8 mouse cellular contexts compared by ENCODE assay signal in genomic region chr19:46392018-46392417, GRCm38 (mm10). TPM values are rescaled to one million over a fixed set of nuclear protein-coding genes. Genes with fewer than 3 reads are reported as not detected.
A peak's percentile ranks its signal among the peaks of the same experiment; 100 is the strongest.
DNase-seq lines count a peak whose midpoint lies in the region; ATAC-seq lines count a peak whose summit lies in the region.

No protein-coding gene starts in this region.

- no peaks in the 10 kb centered on the region for H3K27me3 ChIP-seq in forebrain, embryonic 10.5 days (ENCODE audit: poor library complexity, severe bottlenecking)
- no peaks in the 10 kb centered on the region for H3K27me3 ChIP-seq in forebrain, embryonic 15.5 days
- H3K27me3 ChIP-seq in midbrain, embryonic 14.5 days (ENCODE audit: control insufficient read depth, insufficient read depth, low read length): no peaks in the 10 kb centered on the region
- H3K27me3 ChIP-seq in midbrain, embryonic 15.5 days (replicated peaks): no peaks in the 10 kb centered on the region

- H3K9ac ChIP-seq in forebrain, embryonic 15.5 days (replicated peaks): no peak overlapping the region
- H3K9ac ChIP-seq in midbrain, embryonic 14.5 days (replicated peaks; ENCODE audit: low read length): no peak overlapping the region
- H3K9ac ChIP-seq in midbrain, embryonic 15.5 days: no peak overlapping the region

- no peak for ATAC-seq in forebrain, embryonic 15.5 days (replicated peaks)
- no peak for ATAC-seq in midbrain, embryonic 14.5 days (ENCODE audit: low FRiP score, low TSS enrichment)
- ATAC-seq in midbrain, embryonic 15.5 days (replicated peaks): no peak
- ATAC-seq in megakaryocyte progenitor cell, adult 5-6 weeks (replicated peaks; ENCODE audit: poor library complexity): 0 out of 2 replicates have a peak, but pooled peaks have one; percentile 6
- ATAC-seq in frontal cortex, adult (ENCODE audit: low TSS enrichment): no peak

- peak; percentile 53 for DNase-seq in forebrain, embryonic 10.5 days (ENCODE audit: extremely low spot score, low spot score)
- DNase-seq in midbrain, embryonic 14.5 days: peak; percentile 50
- DNase-seq in embryo, embryonic 10 days (ENCODE audit: low spot score): peak; percentile 44
- DNase-seq in left cerebral cortex, postnatal 25 days (ENCODE audit: low spot score in 2 of 2): no peak

- H3K4me2 ChIP-seq in forebrain, embryonic 15.5 days (replicated peaks): no peak overlapping the region
- no peak overlapping the region for H3K4me2 ChIP-seq in midbrain, embryonic 14.5 days (ENCODE audit: low read length)
- H3K4me2 ChIP-seq in midbrain, embryonic 15.5 days: no peak overlapping the region

- H3K36me3 ChIP-seq in forebrain, embryonic 10.5 days (replicated peaks): peaks cover 35% of the 10 kb centered on the region
- peaks cover 9% of the 10 kb centered on the region for H3K36me3 ChIP-seq in forebrain, embryonic 15.5 days
- H3K36me3 ChIP-seq in midbrain, embryonic 14.5 days (ENCODE audit: control insufficient read depth, insufficient read depth, low read length): peaks cover 14% of the 10 kb centered on the region
- H3K36me3 ChIP-seq in midbrain, embryonic 15.5 days (replicated peaks): peaks cover 5% of the 10 kb centered on the region; the same call in 1 of the 2 replicates

- 51% methylated on average over 4 of the region's 4 CpGs for WGBS in forebrain, embryonic 10.5 days
- 38% methylated on average over 4 of the region's 4 CpGs for WGBS in forebrain, embryonic 15.5 days
- 40% methylated on average over 4 of the region's 4 CpGs for WGBS in midbrain, embryonic 14.5 days
- WGBS in midbrain, embryonic 15.5 days: 33% methylated on average over 4 of the region's 4 CpGs

- H3K4me1 ChIP-seq in forebrain, embryonic 10.5 days: peaks cover 22% of the 10 kb centered on the region
- peaks cover 28% of the 10 kb centered on the region for H3K4me1 ChIP-seq in forebrain, embryonic 15.5 days
- H3K4me1 ChIP-seq in midbrain, embryonic 14.5 days (ENCODE audit: control insufficient read depth, insufficient read depth, low read length): peaks cover 21% of the 10 kb centered on the region
- H3K4me1 ChIP-seq in midbrain, embryonic 15.5 days: peaks cover 31% of the 10 kb centered on the region

- no peak overlapping the region for H3K27ac ChIP-seq in forebrain, embryonic 10.5 days
- H3K27ac ChIP-seq in forebrain, embryonic 15.5 days (replicated peaks): no peak overlapping the region
- H3K27ac ChIP-seq in midbrain, embryonic 14.5 days (replicated peaks; ENCODE audit: low read depth, low read length): no peak overlapping the region
- no peak overlapping the region for H3K27ac ChIP-seq in midbrain, embryonic 15.5 days

- H3K4me3 ChIP-seq in forebrain, embryonic 10.5 days: no peak overlapping the region
- no peak overlapping the region for H3K4me3 ChIP-seq in forebrain, embryonic 15.5 days
- no peak overlapping the region for H3K4me3 ChIP-seq in midbrain, embryonic 14.5 days (replicated peaks; ENCODE audit: low read depth, low read length)
- no peak overlapping the region for H3K4me3 ChIP-seq in midbrain, embryonic 15.5 days

- no peaks in the 10 kb centered on the region for H3K9me3 ChIP-seq in forebrain, embryonic 10.5 days
- no peaks in the 10 kb centered on the region for H3K9me3 ChIP-seq in forebrain, embryonic 15.5 days
- no peaks in the 10 kb centered on the region for H3K9me3 ChIP-seq in midbrain, embryonic 14.5 days (ENCODE audit: control insufficient read depth, low read length)
- H3K9me3 ChIP-seq in midbrain, embryonic 15.5 days: no peaks in the 10 kb centered on the region

- intact Hi-C loops in left cerebral cortex, postnatal 25 days (cut with DNase I): no loop called here

RNA-seq across cellular contexts. Expression of gene Actr1a, which starts 3.5 kb away (rescaled TPM):
- 172 and 185 TPM in 2 replicates for polyA plus RNA-seq in forebrain, embryonic 10.5 days (2016; fragmentation: Nextera tagmentation; extraction: Ambion mirVana)
- 374 and 380 TPM in 2 replicates for polyA plus RNA-seq in forebrain, embryonic 15.5 days (2015; fragmentation: Nextera tagmentation; extraction: Ambion mirVana)
- polyA plus RNA-seq in midbrain, embryonic 14.5 days (2014; fragmentation: Nextera tagmentation; extraction: Ambion mirVana): 320 and 379 TPM in 2 replicates
- 394 and 399 TPM in 2 replicates for polyA plus RNA-seq in midbrain, embryonic 15.5 days (2015; fragmentation: Nextera tagmentation; extraction: Ambion mirVana)
- 46.0 and 52.2 TPM in 2 replicates for total RNA-seq in megakaryocyte progenitor cell, adult 5-6 weeks (2015)
- 76.3 and 87.6 TPM in 2 replicates for total RNA-seq in megakaryocyte progenitor cell, adult 5-6 weeks (2017)
- 100 to 1,000 TPM; 187 to 190 TPM for total RNA-seq in left cerebral cortex, postnatal 25 days (2021)

RNA-seq across cellular contexts. Expression of gene Sufu, which starts 4.7 kb away (rescaled TPM):
- 47.5 and 50.8 TPM in 2 replicates for polyA plus RNA-seq in forebrain, embryonic 10.5 days (2016; fragmentation: Nextera tagmentation; extraction: Ambion mirVana)
- 28.9 and 30.5 TPM in 2 replicates for polyA plus RNA-seq in forebrain, embryonic 15.5 days (2015; fragmentation: Nextera tagmentation; extraction: Ambion mirVana)
- polyA plus RNA-seq in midbrain, embryonic 14.5 days (2014; fragmentation: Nextera tagmentation; extraction: Ambion mirVana): 22.0 and 29.1 TPM in 2 replicates
- 24.2 and 24.4 TPM in 2 replicates for polyA plus RNA-seq in midbrain, embryonic 15.5 days (2015; fragmentation: Nextera tagmentation; extraction: Ambion mirVana)
- 12.9 and 14.9 TPM in 2 replicates for total RNA-seq in megakaryocyte progenitor cell, adult 5-6 weeks (2015)
- total RNA-seq in megakaryocyte progenitor cell, adult 5-6 weeks (2017): 6.6 and 7.0 TPM in 2 replicates
- 10 to 100 TPM; 16.8 to 21.0 TPM for total RNA-seq in left cerebral cortex, postnatal 25 days (2021)

RNA-seq across cellular contexts. Expression of gene 2310034G01Rik, which starts 41.9 kb away (rescaled TPM):
- polyA plus RNA-seq in forebrain, embryonic 10.5 days (2016; fragmentation: Nextera tagmentation; extraction: Ambion mirVana): 1.0 and 1.1 TPM in 2 replicates
- polyA plus RNA-seq in forebrain, embryonic 15.5 days (2015; fragmentation: Nextera tagmentation; extraction: Ambion mirVana): 2.5 and 2.6 TPM in 2 replicates
- 2.8 and 3.1 TPM in 2 replicates for polyA plus RNA-seq in midbrain, embryonic 14.5 days (2014; fragmentation: Nextera tagmentation; extraction: Ambion mirVana)
- polyA plus RNA-seq in midbrain, embryonic 15.5 days (2015; fragmentation: Nextera tagmentation; extraction: Ambion mirVana): 2.0 and 2.8 TPM in 2 replicates
- 0.61 and 1.5 TPM in 2 replicates for total RNA-seq in megakaryocyte progenitor cell, adult 5-6 weeks (2015)
- 0.29 and 1.8 TPM in 2 replicates for total RNA-seq in megakaryocyte progenitor cell, adult 5-6 weeks (2017)
- total RNA-seq in left cerebral cortex, postnatal 25 days (2021): 1 to 10 TPM in 1 of 2 experiments, under 1 TPM in 1; 0.94 to 1.2 TPM

RNA-seq across cellular contexts. Expression of gene Mfsd13a, which starts 51.1 kb away (rescaled TPM):
- polyA plus RNA-seq in forebrain, embryonic 10.5 days (2016; fragmentation: Nextera tagmentation; extraction: Ambion mirVana): 12.5 and 13.3 TPM in 2 replicates
- polyA plus RNA-seq in forebrain, embryonic 15.5 days (2015; fragmentation: Nextera tagmentation; extraction: Ambion mirVana): 8.7 and 9.3 TPM in 2 replicates
- 7.2 and 7.7 TPM in 2 replicates for polyA plus RNA-seq in midbrain, embryonic 14.5 days (2014; fragmentation: Nextera tagmentation; extraction: Ambion mirVana)
- polyA plus RNA-seq in midbrain, embryonic 15.5 days (2015; fragmentation: Nextera tagmentation; extraction: Ambion mirVana): 11.1 and 11.7 TPM in 2 replicates
- total RNA-seq in megakaryocyte progenitor cell, adult 5-6 weeks (2015): 65.8 and 66.4 TPM in 2 replicates
- total RNA-seq in megakaryocyte progenitor cell, adult 5-6 weeks (2017): 15.3 and 17.4 TPM in 2 replicates
- total RNA-seq in left cerebral cortex, postnatal 25 days (2021): 10 to 100 TPM; 24.1 to 28.1 TPM

RNA-seq across cellular contexts. Expression of gene Cuedc2, which starts 53.5 kb away (rescaled TPM):
- 206 and 224 TPM in 2 replicates for polyA plus RNA-seq in forebrain, embryonic 10.5 days (2016; fragmentation: Nextera tagmentation; extraction: Ambion mirVana)
- polyA plus RNA-seq in forebrain, embryonic 15.5 days (2015; fragmentation: Nextera tagmentation; extraction: Ambion mirVana): 351 and 362 TPM in 2 replicates
- 300 and 307 TPM in 2 replicates for polyA plus RNA-seq in midbrain, embryonic 14.5 days (2014; fragmentation: Nextera tagmentation; extraction: Ambion mirVana)
- polyA plus RNA-seq in midbrain, embryonic 15.5 days (2015; fragmentation: Nextera tagmentation; extraction: Ambion mirVana): 340 and 347 TPM in 2 replicates
- total RNA-seq in megakaryocyte progenitor cell, adult 5-6 weeks (2015): 41.4 and 42.1 TPM in 2 replicates
- 148 and 184 TPM in 2 replicates for total RNA-seq in megakaryocyte progenitor cell, adult 5-6 weeks (2017)
- 100 to 1,000 TPM; 174 to 185 TPM for total RNA-seq in left cerebral cortex, postnatal 25 days (2021)

Comparison
In these comparisons a context has a peak if more than half of its experiments do, and no peak if none do; other contexts are left out.
1. DNase-seq: peak in forebrain, embryonic 10.5 days (single experiment), midbrain, embryonic 14.5 days (single experiment) and embryo, embryonic 10 days (single experiment); none in left cerebral cortex, postnatal 25 days (0 of 2).